Mouse (Mus musculus): ENCODE results near the gene Cchcr1. TPM values are rescaled to one million over a fixed set of nuclear protein-coding genes. Genes with fewer than 3 reads are reported as not detected.
A peak's percentile ranks its signal among the peaks of the same experiment; 100 is the strongest.

Gene Cchcr1
- total RNA-seq, 2 experiments from 2014 or later, result 3.3 to 4.0 TPM

DNA sequence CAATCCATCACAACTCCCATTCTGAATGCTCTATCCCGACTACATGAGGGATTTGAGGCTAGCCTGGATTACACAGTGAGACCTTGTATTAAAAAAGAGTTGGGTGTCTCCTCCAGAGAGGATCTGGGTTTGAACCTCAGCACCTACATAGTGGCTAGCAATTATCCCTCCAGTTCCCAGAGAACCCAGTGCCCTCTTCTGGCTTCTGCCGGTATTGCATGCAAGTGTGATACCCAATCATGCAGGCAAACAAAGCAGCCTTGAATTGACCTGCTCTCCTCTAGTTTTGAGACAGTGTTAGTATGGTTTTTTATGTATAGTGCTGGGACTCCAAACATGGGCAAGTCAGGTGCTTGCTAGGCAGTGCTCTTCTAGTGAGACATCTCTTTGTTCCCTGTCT, 3.0 kb upstream of the Cchcr1 start:
- no peak for ATAC-seq (ENCODE audit: poor library complexity, severe bottlenecking)

DNA sequence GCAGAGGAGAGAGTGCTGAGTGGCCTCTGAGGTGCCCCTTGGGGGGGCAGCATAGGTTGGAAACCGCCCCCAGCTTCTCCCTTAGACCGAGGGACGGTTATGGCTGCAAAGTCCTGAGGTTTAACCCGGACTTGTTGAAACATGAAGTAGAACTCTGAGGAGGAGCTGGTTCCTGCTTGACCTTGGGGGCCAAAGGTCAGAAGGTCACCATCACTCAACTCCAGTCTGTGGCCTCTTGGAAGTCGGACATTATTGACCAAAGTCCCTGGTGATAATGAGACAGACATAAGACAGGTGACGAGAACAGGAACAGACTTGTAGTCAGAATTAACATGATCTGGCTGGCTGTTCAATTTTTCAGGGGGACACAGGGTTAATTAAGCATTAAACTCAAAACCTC, 2.1 kb upstream of the Cchcr1 start:
- no peak for ATAC-seq (ENCODE audit: poor library complexity, severe bottlenecking)

DNA sequence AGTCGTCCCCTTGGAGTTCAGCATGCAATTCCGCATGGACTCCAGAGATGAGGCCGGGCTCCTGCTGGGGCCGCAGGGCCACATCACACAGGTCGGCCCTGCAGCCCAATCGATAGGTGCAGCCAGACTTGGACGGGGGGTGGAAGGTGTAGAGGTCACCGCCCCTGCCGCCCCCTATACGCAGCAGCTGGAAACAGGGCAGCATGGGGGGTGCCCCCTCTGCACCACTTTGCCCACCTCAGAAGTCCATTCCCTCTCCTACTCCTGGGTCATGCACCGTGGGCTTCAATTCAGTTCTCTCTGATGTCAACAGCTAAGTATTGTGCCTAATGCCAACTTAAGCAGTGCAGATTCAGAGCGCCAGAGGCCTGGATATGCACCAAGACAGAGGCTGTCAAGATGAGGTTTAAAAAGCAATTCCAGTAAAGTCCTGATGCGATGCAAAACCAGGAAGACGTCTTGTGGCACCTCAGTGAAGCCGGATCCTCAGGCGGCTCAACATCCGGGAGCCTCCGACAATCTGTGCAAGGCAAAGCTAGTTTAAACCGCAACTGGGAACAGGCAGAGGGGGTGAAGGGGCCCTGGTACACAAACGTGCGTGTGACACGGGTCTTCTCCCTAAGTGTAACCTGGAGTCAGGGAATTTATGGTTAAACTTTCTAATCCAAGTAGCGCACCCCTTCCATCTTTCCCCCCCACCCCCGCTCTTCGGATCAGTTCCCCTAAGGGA, 824 bp upstream of the Cchcr1 start:
- ATAC-seq (ENCODE audit: poor library complexity, severe bottlenecking), result 0 out of 2 replicates have a peak, but pooled peaks have one; percentile 14

DNA sequence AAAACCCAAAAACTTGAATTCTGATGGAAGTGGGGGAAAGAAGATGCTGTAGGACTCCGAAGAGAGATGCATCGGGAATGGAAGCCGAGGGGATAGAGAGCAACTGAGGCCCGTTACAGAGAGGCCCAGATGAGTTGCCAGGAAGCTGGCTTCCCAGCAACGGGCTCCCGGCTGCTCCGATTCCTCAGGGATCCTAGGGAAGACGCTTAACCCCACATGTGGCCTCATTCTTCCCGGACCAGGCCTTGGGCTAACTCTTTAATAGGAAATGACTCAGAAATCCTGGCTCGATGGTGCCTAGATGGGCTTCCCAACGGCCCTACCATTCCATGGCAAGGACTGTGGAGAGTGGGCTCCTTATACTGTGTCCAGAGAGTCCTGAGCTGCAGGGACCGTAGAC, 626 bp downstream of the Cchcr1 start:
- ATAC-seq (ENCODE audit: poor library complexity, severe bottlenecking), result no peak

DNA sequence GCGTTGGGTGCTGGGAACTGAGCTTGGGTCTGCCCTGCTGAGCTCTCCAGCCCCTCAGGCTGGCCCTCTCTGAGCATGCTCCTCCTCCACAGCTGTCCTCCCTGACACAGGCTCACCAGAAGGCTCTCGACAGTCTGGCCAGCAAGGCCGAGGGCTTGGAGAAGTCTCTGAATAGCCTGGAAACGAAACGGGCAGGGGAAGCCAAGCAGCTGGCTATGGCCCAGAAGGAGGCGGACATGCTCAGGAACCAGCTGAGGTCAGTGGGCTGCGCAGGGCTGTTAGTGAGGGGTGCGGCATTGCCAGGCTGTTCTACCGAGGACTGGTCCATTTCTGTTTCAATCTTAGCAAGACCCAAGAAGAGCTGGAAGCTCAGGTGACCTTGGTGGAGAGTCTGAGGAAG, 7.5 kb downstream of the Cchcr1 start:
- ATAC-seq (ENCODE audit: poor library complexity, severe bottlenecking), result no peak

DNA sequence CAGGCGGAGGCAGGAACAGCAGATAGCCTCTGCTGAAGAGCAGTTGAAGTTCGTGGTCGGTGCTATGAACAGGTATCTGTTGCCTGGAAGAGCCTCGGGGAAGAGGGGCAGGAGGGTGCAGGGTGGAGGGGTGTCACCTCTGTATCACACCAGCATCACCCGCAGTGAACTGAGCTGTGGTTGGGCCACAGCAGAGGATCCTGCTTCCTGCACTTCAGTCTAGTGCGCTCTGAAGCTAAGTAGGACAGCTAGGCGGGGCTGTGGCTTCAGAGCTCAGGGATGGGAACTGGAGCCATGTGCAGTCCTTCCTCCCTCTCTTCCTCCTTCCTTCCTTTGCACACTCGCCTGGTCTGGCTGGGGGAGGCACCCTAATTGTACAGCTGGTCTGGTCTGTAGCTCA, 9.7 kb downstream of the Cchcr1 start:
- no peak for ATAC-seq (ENCODE audit: poor library complexity, severe bottlenecking)

DNA sequence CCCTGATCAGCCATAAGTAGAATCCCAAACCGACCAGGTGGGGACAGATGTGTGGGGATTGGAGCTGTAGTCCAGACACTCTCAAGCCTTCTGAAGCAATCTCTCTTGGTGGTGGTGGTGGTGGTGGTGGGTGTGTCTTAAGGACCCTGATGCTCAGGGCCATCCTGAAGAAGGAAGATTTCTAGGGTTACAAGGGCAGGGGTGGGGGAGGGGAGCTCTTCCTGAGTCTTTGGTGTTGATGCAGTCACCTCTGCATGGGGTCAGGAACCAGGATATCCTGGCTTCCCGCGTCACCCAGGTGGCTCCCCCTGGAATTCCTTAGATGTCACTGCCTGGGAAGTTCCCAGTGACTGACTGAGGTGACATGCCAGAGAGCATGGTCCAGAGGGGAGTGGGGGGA, 15.5 kb downstream of the Cchcr1 start:
- no peak for ATAC-seq (ENCODE audit: poor library complexity, severe bottlenecking)

DNA sequence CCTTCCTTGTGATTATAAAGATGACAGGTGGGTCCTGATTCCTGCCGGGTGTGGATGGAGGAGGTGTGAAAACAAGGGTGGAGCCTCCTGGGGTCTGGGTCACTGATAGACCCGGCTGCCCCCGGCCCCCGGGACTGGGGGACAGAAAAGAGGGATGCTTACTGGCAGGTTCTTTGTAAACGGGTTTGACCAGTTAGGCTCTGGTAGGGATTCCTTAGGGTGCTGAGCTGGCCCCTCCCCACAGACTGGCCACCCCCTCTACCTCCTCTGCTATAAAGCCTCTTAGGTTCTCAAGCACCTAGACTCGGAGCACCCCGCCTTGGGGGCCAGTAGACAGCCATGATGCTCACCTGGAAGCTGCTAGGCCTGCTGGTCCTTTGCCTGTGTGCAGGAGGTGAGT, 16.0 kb downstream of the Cchcr1 start, which contains the start of gene Psors1c2:
TSS of gene Psors1c2 (plus strand) at position 301 of the 400 bp plus-strand sequence.
- ATAC-seq (ENCODE audit: poor library complexity, severe bottlenecking), result no peak

DNA sequence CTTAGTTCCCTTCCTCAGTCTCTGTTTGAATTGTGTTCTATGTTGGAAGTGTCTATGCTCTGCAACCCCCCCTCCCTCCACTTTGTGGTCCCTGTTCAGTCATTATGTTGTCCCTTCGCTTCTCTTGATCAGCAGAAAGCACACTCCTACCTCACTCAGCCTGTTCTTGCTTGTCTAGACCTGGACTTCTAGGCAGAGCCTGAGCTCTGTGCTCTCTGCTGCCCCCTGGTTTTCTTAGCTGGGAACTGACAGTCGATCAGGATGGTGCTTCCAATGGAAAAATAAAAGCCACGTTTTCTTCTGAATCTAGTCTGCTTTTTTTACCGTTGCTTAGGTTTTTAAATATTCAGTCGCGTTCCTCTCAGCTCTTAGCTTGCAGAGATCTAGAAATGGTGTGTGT, 17.4 kb downstream of the Cchcr1 start:
- peak; percentile 75 for ATAC-seq (ENCODE audit: poor library complexity, severe bottlenecking)

DNA sequence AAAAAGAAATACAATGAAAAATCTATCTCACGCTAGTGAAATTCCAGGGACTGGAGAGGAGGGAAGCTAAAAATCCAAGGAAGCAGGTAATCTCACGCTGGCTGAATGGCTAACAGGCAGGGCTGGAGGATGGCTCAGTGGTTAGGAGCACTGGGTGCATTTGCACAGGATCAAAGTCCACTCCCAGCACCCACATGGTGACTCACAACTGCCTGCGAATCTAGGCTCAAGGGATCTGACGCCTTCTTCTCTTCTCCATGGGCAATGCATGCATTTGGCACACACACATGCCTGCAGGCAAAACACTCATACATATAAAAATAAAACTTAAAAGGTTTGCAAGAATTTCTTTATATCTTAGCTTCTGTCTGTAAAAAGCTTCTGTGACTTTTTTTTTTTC, 20.5 kb downstream of the Cchcr1 start:
- ATAC-seq (ENCODE audit: poor library complexity, severe bottlenecking), result no peak

DNA sequence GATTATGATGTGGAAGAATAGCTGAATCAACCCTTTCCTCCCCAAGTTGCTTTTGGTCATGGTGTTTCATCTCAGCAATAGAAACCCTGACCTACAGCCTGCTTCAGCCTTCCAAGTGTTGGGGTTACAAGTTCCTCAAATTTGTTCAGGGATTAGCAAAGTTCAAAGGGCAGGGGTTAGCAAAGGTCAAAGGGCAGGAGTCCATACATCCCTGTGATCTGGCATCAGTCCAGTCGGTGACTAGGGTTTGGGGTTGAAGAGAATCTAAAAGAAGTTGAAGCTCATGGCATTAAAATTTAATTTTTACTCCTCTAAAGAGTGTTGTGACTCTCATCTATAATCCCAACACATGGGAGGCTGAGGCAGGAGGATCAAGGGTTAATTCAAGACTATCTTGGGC, 21.6 kb downstream of the Cchcr1 start:
- ATAC-seq (ENCODE audit: poor library complexity, severe bottlenecking), result no peak

DNA sequence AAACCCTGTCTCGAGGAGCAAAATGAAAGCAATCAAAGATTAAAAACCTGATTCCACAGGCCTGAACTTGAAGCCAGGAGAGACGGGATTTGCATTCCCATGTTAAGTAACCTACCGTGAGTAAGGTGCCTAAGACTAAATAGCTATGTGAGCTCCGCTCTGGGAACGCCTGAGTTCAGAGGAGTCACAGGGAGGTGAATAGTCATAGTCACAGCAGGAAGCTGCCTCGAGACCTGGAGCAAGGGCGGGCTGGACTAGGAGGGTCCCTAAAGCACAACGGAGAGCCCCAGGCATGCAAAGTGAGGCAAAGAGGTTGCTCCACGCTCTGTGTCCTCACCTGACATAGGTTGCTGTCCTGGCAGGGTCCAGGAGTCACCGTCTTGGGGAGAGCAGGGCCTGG, 22.6 kb downstream of the Cchcr1 start:
- no peak for ATAC-seq (ENCODE audit: poor library complexity, severe bottlenecking)

DNA sequence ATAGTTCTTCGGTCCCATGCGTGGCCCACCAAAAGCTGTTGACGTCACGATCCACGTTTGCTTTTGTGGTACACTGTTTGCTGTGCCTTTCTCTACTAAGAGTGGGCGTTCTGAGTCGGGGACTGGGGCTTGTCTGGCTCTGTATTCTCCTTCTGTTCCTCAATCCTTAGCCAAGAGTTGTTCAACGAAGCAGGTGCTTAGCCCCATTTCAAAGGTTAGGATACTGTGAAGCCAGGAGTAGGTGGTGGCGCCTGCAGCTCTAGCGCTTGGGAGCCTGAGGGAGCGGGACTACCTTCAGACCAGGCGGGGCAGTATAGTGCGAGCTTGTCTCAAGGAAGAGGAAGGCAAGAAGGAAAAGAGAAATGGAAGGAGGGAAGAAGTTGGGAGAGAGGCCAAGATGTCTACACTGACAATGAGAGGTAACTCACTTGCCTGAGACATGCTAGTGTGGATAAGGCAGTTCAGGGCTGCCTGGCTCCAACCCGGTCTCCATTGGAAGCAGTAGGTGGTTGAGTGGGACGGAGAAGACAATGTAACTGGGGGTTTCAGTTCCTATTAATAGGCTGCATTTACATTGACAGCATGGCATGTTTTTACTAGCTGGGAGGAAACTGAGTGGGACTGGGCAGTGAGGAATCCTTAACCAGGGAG, 26.0 kb downstream of the Cchcr1 start:
- ATAC-seq (ENCODE audit: poor library complexity, severe bottlenecking), result no peak

DNA sequence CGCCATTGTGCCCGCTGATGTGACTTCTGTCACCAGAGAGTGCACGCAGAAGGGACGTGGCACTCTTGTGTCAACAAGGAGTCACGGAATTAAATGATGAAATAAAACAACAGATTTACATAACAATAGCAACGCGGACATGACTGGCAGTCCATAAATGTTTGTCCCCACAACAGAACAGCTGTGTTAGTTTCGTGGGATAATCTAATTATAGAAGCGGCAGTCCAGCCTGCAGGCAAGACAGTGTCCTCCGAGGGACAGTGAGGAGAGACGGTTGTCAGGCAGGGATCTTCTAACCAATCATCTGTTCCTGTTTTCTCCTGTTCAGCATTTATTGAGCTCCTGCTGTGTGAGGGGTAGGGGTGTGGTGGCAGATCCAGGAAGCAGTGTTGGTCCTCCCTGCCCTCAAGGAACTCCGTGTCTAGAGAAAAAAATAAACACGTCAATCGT, 26.5 kb downstream of the Cchcr1 start:
- ATAC-seq (ENCODE audit: poor library complexity, severe bottlenecking), result no peak

DNA sequence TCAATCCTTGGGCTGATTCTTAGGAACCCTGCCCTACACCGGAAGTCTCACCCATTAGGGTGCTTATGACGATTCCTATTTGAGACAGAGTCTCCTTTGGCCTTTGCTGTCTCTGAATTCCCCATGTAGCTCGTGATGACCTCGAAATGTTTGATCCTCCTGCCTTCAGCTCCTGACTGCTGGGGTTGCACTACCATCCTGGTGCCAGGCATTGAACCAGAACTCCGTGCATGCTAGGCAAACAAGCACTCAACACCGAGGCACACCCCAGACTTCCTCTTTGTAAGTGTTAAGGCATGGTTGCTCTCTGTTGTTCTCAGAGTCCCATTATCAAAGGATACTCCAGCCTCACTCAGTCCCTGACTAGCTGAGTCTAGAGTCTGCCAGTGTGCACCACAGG, 27.1 kb downstream of the Cchcr1 start:
- no peak for ATAC-seq (ENCODE audit: poor library complexity, severe bottlenecking)

DNA sequence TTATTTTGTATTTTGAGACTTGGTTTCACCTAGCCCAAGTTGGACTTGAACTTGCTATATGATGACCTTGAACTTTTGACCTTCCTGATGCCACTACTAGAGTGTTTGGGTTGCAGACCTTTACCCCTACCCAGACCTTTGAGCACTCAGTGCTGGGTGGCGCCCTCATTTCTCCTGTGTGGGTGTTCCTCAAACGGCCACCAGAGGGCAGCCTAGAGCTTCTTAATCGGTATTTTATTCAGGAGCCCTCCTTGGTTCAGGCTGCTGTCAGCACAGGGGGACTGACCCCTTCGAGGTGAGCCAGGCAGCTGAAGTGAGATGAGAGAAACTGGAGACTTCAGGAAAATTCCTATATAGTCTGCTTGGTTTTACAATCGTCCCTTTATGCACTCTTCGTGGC, 27.8 kb downstream of the Cchcr1 start:
- ATAC-seq (ENCODE audit: poor library complexity, severe bottlenecking), result 0 out of 2 replicates have a peak, but pooled peaks have one; percentile 52

DNA sequence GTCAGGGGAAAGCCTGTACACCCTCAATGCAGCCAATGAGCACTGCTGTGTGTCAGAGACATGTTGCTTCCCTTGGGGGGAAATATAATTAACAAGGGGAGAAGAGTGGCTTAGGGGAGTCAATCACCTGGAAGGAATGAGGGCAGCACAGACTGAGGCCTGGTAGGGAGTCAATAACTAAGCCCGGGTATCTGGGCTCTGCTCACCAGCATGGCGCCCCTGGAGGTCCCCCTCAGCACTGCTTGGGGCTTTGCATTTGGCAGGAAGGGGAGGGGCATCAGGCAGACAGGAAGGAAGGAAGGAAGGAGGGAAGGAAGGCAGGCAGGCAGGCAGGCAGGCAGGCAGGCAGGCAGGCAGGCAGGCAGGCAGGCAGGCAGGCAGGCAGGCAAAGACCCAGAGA, 30.6 kb downstream of the Cchcr1 start:
- ATAC-seq (ENCODE audit: poor library complexity, severe bottlenecking), result no peak

DNA sequence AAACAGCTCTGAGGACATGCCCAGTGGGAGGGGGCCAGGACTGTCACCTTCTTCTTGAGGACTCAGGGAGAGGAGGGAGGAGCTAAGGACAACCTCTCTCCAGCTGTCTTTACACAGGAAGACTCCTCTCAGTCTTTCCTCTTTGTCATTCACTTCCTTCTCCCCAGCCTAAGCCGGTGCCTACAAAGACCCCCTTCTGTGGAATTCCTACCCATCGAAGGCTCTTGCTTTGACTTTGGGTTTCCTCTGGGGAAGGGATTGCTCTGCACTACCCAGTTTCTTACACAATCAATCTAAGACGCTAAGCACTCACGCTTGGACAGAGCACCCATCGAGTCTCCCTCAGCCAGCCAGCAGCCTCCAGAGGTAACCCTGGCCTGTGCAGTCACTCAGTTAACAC, 31.7 kb downstream of the Cchcr1 start:
- ATAC-seq (ENCODE audit: poor library complexity, severe bottlenecking), result no peak

DNA sequence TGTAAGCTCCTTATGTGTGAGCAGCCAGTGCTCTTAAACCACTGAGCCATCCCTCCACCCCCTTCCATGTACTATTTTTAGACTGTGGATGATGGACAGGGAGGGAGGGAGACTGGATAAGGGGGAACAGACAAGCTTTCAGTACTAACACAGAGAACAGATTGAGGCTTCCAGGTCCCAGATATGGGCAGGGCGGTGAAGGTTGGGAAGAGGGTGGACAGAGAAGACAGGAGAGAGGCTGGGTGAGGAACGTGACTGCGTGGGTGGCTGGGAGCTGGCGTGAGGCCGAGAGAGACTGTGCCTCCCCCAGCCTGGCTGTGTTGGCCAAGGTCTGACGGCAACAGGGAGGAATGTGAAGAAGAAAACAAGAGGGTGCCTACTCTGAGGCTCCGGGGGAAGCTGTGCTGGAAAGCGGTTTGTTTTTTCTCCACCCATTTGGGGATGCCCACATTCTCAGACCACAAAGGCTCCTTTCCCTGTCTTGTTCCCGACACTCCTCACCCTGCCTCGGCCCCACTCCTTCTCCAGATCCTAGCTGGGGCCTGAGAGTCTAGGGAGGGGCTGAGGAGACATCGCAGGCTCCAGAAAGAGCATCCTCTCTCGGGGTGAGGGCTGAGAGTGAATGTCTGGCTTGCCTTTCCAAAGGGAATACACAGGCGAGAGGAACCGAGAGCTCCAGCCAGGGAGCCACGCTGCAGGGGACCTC, 32.7 kb downstream of the Cchcr1 start:
- ATAC-seq (ENCODE audit: poor library complexity, severe bottlenecking), result no peak

DNA sequence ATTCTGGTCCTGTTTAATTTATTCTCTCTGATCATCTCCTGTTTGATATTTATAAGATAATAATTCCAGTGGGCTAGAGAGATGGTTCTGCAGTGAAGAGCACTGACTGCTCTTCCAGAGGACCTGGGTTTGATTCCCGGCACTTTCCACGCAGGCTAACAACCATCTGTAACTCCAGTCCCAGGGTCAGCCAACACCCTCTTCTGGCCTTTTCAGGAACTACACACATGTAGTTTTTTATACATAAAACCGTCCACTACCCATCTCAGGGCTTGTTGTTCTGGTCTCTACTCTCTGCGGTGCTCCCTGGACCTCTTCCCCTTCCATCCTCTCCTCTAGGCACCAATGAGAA, 33.2 kb downstream of the Cchcr1 start:
- no peak for ATAC-seq (ENCODE audit: poor library complexity, severe bottlenecking)

DNA sequence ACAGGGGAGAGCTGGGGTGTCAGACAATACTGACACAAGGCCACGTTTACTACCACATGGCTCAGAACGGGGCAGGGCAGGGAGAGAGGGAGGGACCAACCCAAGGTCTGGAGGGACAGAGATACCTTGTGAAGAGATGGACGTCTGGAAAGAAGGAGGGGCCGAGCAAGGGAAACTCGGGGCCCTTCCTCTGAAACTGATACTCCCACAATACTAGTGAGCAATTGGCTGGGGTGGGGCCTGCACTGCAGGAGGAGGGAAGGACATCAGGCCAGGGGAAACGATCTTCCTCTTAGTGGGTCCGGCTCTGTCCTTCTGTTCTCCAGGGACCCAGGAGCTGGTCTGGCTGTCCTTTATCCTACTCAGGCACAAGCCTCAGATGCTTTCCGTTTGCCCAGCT, 34.0 kb downstream of the Cchcr1 start:
- no peak for ATAC-seq (ENCODE audit: poor library complexity, severe bottlenecking)

DNA sequence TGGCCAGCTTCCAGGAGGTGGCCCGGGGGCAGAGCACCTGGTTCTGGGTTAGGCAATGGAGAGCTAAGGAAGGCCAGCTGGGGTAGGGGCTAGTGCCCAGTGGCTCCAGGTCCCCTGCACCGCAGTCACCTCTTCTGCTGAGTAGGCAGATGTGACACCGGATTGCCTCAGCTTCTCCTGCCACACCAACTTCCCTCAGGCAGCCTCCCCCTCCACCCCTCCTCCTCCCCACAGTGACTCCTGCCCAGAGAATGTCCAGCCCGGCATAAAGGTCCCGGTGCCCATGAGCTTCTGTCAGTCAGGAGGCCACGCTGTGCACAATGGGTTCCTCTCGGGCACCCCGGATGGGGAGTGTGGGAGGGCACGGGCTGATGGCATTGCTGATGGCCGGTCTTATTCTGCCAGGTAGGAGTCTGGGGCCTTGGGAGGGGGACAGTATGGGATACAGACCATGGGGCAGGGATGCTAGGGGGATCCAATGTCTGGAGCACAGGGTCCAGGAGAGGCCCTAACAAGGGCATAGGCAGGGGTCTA, 35.0 kb downstream of the Cchcr1 start, which contains the start of gene Cdsn:
TSS of gene Cdsn (plus strand) at position 248 of the 534 bp plus-strand sequence.
- no peak for ATAC-seq (ENCODE audit: poor library complexity, severe bottlenecking)
